Mouse (Mus musculus): ENCODE results near the gene Sdk1. TPM values are rescaled to one million over a fixed set of nuclear protein-coding genes. Genes with fewer than 3 reads are reported as not detected.

Sdk1 gene
- polyA plus RNA-seq, 1 experiment from 2014 or later, result 4.8 TPM

DNA sequence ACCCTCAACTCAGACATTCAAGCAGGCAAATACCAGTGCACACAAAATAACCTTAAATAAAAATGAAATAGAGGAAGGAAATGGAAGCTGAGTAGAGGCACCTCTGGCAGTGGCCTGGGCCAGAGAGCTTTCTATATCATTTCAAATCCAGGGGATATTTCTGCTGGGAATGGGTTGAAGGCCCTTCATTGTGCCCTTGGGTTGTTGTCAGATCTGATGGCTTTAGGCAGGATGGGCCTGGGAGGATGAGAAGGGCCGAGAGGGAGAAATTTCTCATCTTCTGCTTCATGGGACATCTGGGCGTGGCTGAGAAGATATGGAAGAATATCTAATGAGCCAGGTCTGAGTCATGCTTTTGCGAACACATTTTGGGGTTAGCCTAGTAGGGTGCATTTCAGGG, 186.8 kb downstream of the Sdk1 start:
- H3K27me3 ChIP-seq (replicated peaks; ENCODE audit: control insufficient read depth, insufficient read depth, low read length), result no peaks in the 10 kb centered on the region
- no peak overlapping the region for H3K27ac ChIP-seq (ENCODE audit: low read depth)
- no peak overlapping the region for H3K9ac ChIP-seq (ENCODE audit: low read length)
- H3K4me2 ChIP-seq (ENCODE audit: low read length), result no peak overlapping the region
- WGBS, result 80% methylated on average over 3 of the region's 3 CpGs
- no peak for ATAC-seq (replicated peaks; ENCODE audit: low FRiP score, low TSS enrichment, low read depth)
- no peaks in the 10 kb centered on the region for H3K36me3 ChIP-seq (ENCODE audit: control insufficient read depth, insufficient read depth, low read length)
- no peak overlapping the region for H3K4me3 ChIP-seq (ENCODE audit: low read depth, low read length)
- peaks cover 14% of the 10 kb centered on the region for H3K4me1 ChIP-seq (replicated peaks; ENCODE audit: control insufficient read depth, insufficient read depth, low read length)
- no peak for DNase-seq (ENCODE audit: low spot score)
- no peaks in the 10 kb centered on the region for H3K9me3 ChIP-seq (ENCODE audit: control insufficient read depth, low read length)

DNA sequence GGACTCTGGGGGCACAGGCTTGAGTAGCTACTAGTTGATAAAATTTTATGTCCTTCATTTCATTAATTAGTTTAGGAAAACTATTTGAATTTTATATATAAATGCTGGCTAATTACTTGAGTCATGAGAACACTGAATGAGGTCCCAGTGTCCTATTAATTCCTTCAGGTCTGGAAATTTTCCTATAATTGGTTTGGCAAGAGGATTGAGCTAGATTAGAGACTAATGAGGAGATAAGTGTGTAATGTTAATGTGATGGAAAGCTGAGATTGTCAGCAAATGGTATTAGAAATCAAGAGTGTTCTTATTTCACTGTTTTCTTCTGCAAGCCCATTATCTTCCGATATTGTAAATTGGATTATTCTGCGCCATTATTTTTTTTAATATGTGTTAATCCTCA, 192.0 kb downstream of the Sdk1 start:
- DNase-seq (ENCODE audit: low spot score) (no peak), ATAC-seq (replicated peaks; ENCODE audit: low FRiP score, low TSS enrichment, low read depth) (no peak)
- peaks cover 8% of the 10 kb centered on the region for H3K4me1 ChIP-seq (replicated peaks; ENCODE audit: control insufficient read depth, insufficient read depth, low read length)
- H3K4me2 ChIP-seq (ENCODE audit: low read length), result no peak overlapping the region
- H3K4me3 ChIP-seq (ENCODE audit: low read depth, low read length), result no peak overlapping the region
- H3K27me3 ChIP-seq (replicated peaks; ENCODE audit: control insufficient read depth, insufficient read depth, low read length), result no peaks in the 10 kb centered on the region
- no peak overlapping the region for H3K9ac ChIP-seq (ENCODE audit: low read length)
- no peaks in the 10 kb centered on the region for H3K36me3 ChIP-seq (ENCODE audit: control insufficient read depth, insufficient read depth, low read length)
- 95% methylated on average over 2 of the region's 2 CpGs for WGBS
- H3K9me3 ChIP-seq (ENCODE audit: control insufficient read depth, low read length), result no peaks in the 10 kb centered on the region
- no peak overlapping the region for H3K27ac ChIP-seq (ENCODE audit: low read depth)

DNA sequence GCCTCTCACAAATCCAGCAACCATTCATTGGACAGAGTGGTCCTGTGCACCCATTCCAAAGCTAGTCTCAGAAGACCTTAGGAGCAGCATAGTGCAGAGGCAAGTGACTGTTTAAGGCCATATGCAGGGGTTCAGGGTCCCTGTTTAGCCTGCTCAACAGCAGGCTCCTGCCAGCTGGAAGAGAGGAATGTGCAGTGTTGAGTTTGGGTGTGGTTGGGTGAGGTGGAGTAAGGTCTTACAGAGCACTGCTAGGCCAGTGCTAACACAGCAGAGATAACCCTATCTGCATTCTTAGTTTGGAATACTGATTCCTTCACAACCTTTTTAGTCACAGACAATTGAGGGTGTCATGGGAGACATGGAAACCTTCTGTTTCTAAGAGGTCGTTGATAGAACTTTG, 206.0 kb downstream of the Sdk1 start:
- Histone ChIP-seq H3K4me3 (ENCODE audit: low read depth, low read length) (no peak overlapping the region), H3K27me3 (replicated peaks; ENCODE audit: control insufficient read depth, insufficient read depth, low read length) (no peaks in the 10 kb centered on the region), H3K4me2 (ENCODE audit: low read length) (no peak overlapping the region), H3K36me3 (ENCODE audit: control insufficient read depth, insufficient read depth, low read length) (no peaks in the 10 kb centered on the region), H3K4me1 (replicated peaks; ENCODE audit: control insufficient read depth, insufficient read depth, low read length) (peaks cover 3% of the 10 kb centered on the region; the same call in 1 of the 2 replicates), H3K27ac (ENCODE audit: low read depth) (no peak overlapping the region), H3K9me3 (ENCODE audit: control insufficient read depth, low read length) (no peaks in the 10 kb centered on the region; the same call in 1 of the 2 replicates), H3K9ac (ENCODE audit: low read length) (no peak overlapping the region)
- DNase-seq (ENCODE audit: low spot score) (no peak), ATAC-seq (replicated peaks; ENCODE audit: low FRiP score, low TSS enrichment, low read depth) (peak; percentile 62; the same call in 1 of the 2 replicates)
- 53% methylated on average over 1 of the region's 1 CpGs for WGBS

DNA sequence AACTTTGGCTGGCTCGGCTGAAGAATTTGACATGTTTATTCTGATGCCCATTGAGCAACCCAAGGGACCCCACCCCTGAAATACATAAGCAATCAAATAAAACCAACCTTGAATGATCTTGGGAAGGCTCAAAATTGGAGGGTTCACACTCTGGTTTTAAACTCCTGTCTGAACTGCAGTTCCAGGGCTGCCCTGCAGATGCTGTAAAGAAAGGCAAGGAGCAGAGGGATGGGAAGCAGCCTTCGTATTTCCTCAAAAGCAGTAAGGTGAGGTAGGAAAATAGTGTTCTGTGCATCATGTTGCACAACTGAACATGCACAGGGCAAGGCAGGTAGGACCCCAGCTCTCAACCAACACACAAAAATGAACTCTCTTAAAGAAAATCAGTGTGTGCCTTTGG, 222.1 kb downstream of the Sdk1 start:
- Histone ChIP-seq H3K4me1 (replicated peaks; ENCODE audit: control insufficient read depth, insufficient read depth, low read length) (peaks cover 8% of the 10 kb centered on the region), H3K27me3 (replicated peaks; ENCODE audit: control insufficient read depth, insufficient read depth, low read length) (no peaks in the 10 kb centered on the region), H3K9ac (ENCODE audit: low read length) (no peak overlapping the region), H3K4me2 (ENCODE audit: low read length) (no peak overlapping the region), H3K9me3 (ENCODE audit: control insufficient read depth, low read length) (no peaks in the 10 kb centered on the region), H3K36me3 (ENCODE audit: control insufficient read depth, insufficient read depth, low read length) (no peaks in the 10 kb centered on the region), H3K27ac (ENCODE audit: low read depth) (no peak overlapping the region), H3K4me3 (ENCODE audit: low read depth, low read length) (no peak overlapping the region)
- ATAC-seq (replicated peaks; ENCODE audit: low FRiP score, low TSS enrichment, low read depth) (no peak), DNase-seq (ENCODE audit: low spot score) (no peak)
- WGBS, result 60% methylated on average over 2 of the region's 2 CpGs

GRCm38 (mm10) chr5:141468821-141469220, 227.5 kb downstream of the Sdk1 start:
- Histone ChIP-seq H3K27ac (ENCODE audit: low read depth) (no peak overlapping the region), H3K4me3 (ENCODE audit: low read depth, low read length) (no peak overlapping the region), H3K27me3 (replicated peaks; ENCODE audit: control insufficient read depth, insufficient read depth, low read length) (no peaks in the 10 kb centered on the region), H3K9ac (ENCODE audit: low read length) (no peak overlapping the region), H3K36me3 (ENCODE audit: control insufficient read depth, insufficient read depth, low read length) (no peaks in the 10 kb centered on the region), H3K9me3 (ENCODE audit: control insufficient read depth, low read length) (no peaks in the 10 kb centered on the region), H3K4me1 (replicated peaks; ENCODE audit: control insufficient read depth, insufficient read depth, low read length) (no peaks in the 10 kb centered on the region; the same call in 1 of the 2 replicates), H3K4me2 (ENCODE audit: low read length) (no peak overlapping the region)
- WGBS, result 43% methylated on average over 5 of the region's 5 CpGs
- DNase-seq (ENCODE audit: low spot score) (no peak), ATAC-seq (replicated peaks; ENCODE audit: low FRiP score, low TSS enrichment, low read depth) (no peak)

DNA sequence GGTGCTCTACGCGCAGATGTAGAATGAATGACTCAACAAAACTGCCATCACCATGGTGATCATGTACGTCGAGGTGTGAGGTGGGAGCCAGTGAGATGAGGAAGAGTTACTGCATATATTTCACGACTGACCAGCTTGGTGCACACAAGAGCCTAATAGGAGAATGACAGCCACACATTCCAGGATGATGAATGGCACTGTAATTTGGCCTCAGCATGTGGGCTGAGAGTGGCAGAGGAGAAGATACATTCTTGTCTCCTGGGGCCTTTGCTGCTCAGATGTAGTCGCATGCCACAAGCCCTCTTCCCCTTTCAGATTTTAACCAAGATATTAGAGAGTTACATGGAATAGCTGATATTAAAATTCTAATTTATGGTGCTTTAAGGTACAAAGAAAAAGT, 264.0 kb downstream of the Sdk1 start:
- H3K9ac ChIP-seq (ENCODE audit: low read length), result no peak overlapping the region
- H3K27me3 ChIP-seq (replicated peaks; ENCODE audit: control insufficient read depth, insufficient read depth, low read length), result no peaks in the 10 kb centered on the region
- H3K27ac ChIP-seq (ENCODE audit: low read depth), result no peak overlapping the region
- ATAC-seq (replicated peaks; ENCODE audit: low FRiP score, low TSS enrichment, low read depth) (no peak), DNase-seq (ENCODE audit: low spot score) (no peak)
- H3K9me3 ChIP-seq (ENCODE audit: control insufficient read depth, low read length), result no peaks in the 10 kb centered on the region
- H3K4me2 ChIP-seq (ENCODE audit: low read length), result no peak overlapping the region
- H3K4me3 ChIP-seq (ENCODE audit: low read depth, low read length), result no peak overlapping the region
- H3K4me1 ChIP-seq (replicated peaks; ENCODE audit: control insufficient read depth, insufficient read depth, low read length), result no peaks in the 10 kb centered on the region
- WGBS, result 49% methylated on average over 6 of the region's 6 CpGs
- no peaks in the 10 kb centered on the region for H3K36me3 ChIP-seq (ENCODE audit: control insufficient read depth, insufficient read depth, low read length)

DNA sequence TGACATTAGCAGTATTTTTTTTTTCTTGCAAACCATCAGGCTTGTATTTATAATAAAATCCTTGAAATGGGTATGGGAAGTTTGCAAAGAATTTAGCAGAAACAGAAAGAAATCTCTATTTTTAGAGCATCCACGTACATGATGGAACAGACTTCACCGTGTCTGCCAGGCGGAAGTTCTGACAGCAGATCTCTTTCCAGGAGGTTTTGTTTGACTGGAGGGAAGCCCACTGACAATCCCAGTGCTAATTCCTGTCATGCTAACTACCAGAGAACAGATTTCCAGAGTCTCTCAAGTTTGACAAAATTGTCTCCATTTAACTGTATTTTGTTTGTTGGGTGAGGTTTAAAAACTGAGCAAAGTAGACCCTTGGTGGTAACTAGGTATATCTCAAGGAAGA, 265.1 kb downstream of the Sdk1 start:
- WGBS, result 82% methylated on average over 3 of the region's 3 CpGs
- H3K4me1 ChIP-seq (replicated peaks; ENCODE audit: control insufficient read depth, insufficient read depth, low read length), result no peaks in the 10 kb centered on the region
- H3K9me3 ChIP-seq (ENCODE audit: control insufficient read depth, low read length), result no peaks in the 10 kb centered on the region
- no peaks in the 10 kb centered on the region for H3K27me3 ChIP-seq (replicated peaks; ENCODE audit: control insufficient read depth, insufficient read depth, low read length)
- H3K4me3 ChIP-seq (ENCODE audit: low read depth, low read length), result no peak overlapping the region
- no peak overlapping the region for H3K9ac ChIP-seq (ENCODE audit: low read length)
- H3K4me2 ChIP-seq (ENCODE audit: low read length), result no peak overlapping the region
- no peaks in the 10 kb centered on the region for H3K36me3 ChIP-seq (ENCODE audit: control insufficient read depth, insufficient read depth, low read length)
- H3K27ac ChIP-seq (ENCODE audit: low read depth), result no peak overlapping the region
- DNase-seq (ENCODE audit: low spot score) (no peak), ATAC-seq (replicated peaks; ENCODE audit: low FRiP score, low TSS enrichment, low read depth) (no peak)

- Histone ChIP-seq H3K27me3 (replicated peaks; ENCODE audit: control insufficient read depth, insufficient read depth, low read length) (no peaks in the 10 kb centered on the region), H3K4me3 (ENCODE audit: low read depth, low read length) (no peak overlapping the region), H3K36me3 (ENCODE audit: control insufficient read depth, insufficient read depth, low read length) (no peaks in the 10 kb centered on the region), H3K4me1 (replicated peaks; ENCODE audit: control insufficient read depth, insufficient read depth, low read length) (peaks cover 7% of the 10 kb centered on the region; the same call in 1 of the 2 replicates), H3K9ac (ENCODE audit: low read length) (no peak overlapping the region), H3K9me3 (ENCODE audit: control insufficient read depth, low read length) (no peaks in the 10 kb centered on the region), H3K4me2 (ENCODE audit: low read length) (peak overlapping the region; percentile 8; the same call in 1 of the 2 replicates), H3K27ac (ENCODE audit: low read depth) (no peak overlapping the region)
- no peak for ATAC-seq (replicated peaks; ENCODE audit: low FRiP score, low TSS enrichment, low read depth)
- no peak for DNase-seq (ENCODE audit: low spot score)
- 19% methylated on average over 13 of the region's 13 CpGs for WGBS
These were observed 283.8 kb downstream of the Sdk1 start for GRCm38 (mm10) chr5:141524801-141525715.

DNA sequence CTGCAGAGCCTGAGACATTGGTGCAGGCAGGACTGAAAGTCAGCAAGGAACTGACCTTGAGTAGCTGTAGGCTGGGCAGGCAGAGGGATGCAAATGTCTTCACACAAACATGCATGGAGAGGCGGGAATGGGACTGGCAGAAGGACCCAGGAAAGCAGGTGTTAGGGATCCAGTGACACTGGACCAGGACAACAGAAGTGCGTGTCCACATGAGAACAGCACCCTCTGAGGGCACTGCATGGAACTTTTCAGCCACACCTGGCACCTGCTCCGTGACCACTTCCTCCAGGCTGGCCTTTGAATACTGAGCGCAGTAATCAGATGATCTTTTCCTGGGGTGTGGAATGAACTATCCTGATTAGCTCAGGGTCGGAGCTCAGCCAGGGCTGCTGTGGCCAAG, 298.9 kb downstream of the Sdk1 start:
- Histone ChIP-seq H3K36me3 (ENCODE audit: control insufficient read depth, insufficient read depth, low read length) (no peaks in the 10 kb centered on the region), H3K4me3 (ENCODE audit: low read depth, low read length) (no peak overlapping the region), H3K4me2 (ENCODE audit: low read length) (no peak overlapping the region), H3K27ac (ENCODE audit: low read depth) (no peak overlapping the region), H3K9me3 (ENCODE audit: control insufficient read depth, low read length) (no peaks in the 10 kb centered on the region), H3K4me1 (replicated peaks; ENCODE audit: control insufficient read depth, insufficient read depth, low read length) (no peaks in the 10 kb centered on the region), H3K27me3 (replicated peaks; ENCODE audit: control insufficient read depth, insufficient read depth, low read length) (no peaks in the 10 kb centered on the region), H3K9ac (ENCODE audit: low read length) (no peak overlapping the region)
- WGBS, result 67% methylated on average over 5 of the region's 5 CpGs
- DNase-seq (ENCODE audit: low spot score), result no peak
- ATAC-seq (replicated peaks; ENCODE audit: low FRiP score, low TSS enrichment, low read depth), result no peak; the same call in 1 of the 2 replicates

Data from intestine, embryonic 14.5 days (tissue).